Mouse (Mus musculus) heart, postnatal 0 days (tissue): ENCODE measurements around the gene Pdlim7. TPM values are rescaled to one million over a fixed set of nuclear protein-coding genes. Genes with fewer than 3 reads are reported as not detected.

ENCODE experiments used
- ATAC-seq: fragments of 200-750 bp; cut with Nextera tagmentation; 2 replicates; pipeline ENCODE4 v1.8.0; 2017; ENCODE audit warnings: low read depth, moderate number of reproducible peaks, moderate library complexity; ENCODE audit not compliant: insufficient read depth
- DNase-seq: peaks from one replicate; pipeline ENCODE4 v3.0.0-alpha.2; 2016; ENCODE audit warnings: low spot score
- H3K27ac ChIP-seq: fragments of 300-500 bp; sonication (generic); 2 replicates; pipeline ENCODE4 v1.5.1; 2014; ENCODE audit warnings: low read depth, mild to moderate bottlenecking
- H3K27me3 ChIP-seq: fragments of 300-500 bp; sonication (generic); 2 replicates; pipeline ENCODE4 v1.6.1; 2014; ENCODE audit warnings: low read length, mixed read lengths; ENCODE audit not compliant: control insufficient read depth, insufficient read depth
- H3K36me3 ChIP-seq: fragments of 300-500 bp; sonication (generic); replicated peaks from 2 replicates; pipeline ENCODE4 v1.6.1; 2014; ENCODE audit warnings: low read length, mixed read lengths; ENCODE audit not compliant: control insufficient read depth, insufficient read depth
- H3K4me1 ChIP-seq: fragments of 300-500 bp; sonication (generic); 2 replicates; pipeline ENCODE4 v1.6.1; 2014; ENCODE audit warnings: antibody characterized with exemption; ENCODE audit not compliant: control insufficient read depth, insufficient read depth
- H3K4me2 ChIP-seq: fragments of 300-500 bp; sonication (generic); 2 replicates; pipeline ENCODE4 v1.6.1; 2014; ENCODE audit warnings: low read depth, mild to moderate bottlenecking, low read length, moderate library complexity
- H3K4me3 ChIP-seq: fragments of 300-500 bp; sonication (generic); 2 replicates; pipeline ENCODE4 v1.5.1; 2014; ENCODE audit warnings: low read depth, low read length
- H3K9ac ChIP-seq: fragments of 300-500 bp; sonication (generic); replicated peaks from 2 replicates; pipeline ENCODE4 v1.6.1; 2014; ENCODE audit warnings: low read depth, low read length, mixed read lengths
- H3K9me3 ChIP-seq: fragments of 300-500 bp; sonication (generic); replicated peaks from 2 replicates; pipeline ENCODE4 v1.6.1; 2016; ENCODE audit warnings: low read length; ENCODE audit not compliant: control insufficient read depth
- CTCF ChIP-seq: IDR thresholded peaks from 2 replicates; pipeline ENCODE4 v1.5.1; 2016; ENCODE audit warnings: antibody characterized with exemption, control low read depth, low read depth
- EP300 ChIP-seq: IDR thresholded peaks from 2 replicates; pipeline ENCODE4 v1.6.1; 2016; ENCODE audit warnings: antibody characterized with exemption, low read depth
- WGBS: fragments of 180-500 bp; shearing (Covaris S2); extraction: QIAGEN DNeasy Blood & Tissue Kit; methylation state at CpG from one replicate; pipeline ENCODE4 v1.1.7; 2014; 5-methylcytosine and 5-hydroxymethylcytosine counted together
- polyA plus RNA-seq: library from polyadenylated mRNA; unstranded; fragments of >200 nt; fragmentation: Nextera tagmentation; extraction: Ambion mirVana; gene quantifications from 2 replicates; pipeline ENCODE4 v1.2.1, GENCODE M21; 2015
- total RNA-seq: library from RNA; depleted of rRNA; stranded (reverse); fragments of >200 nt; gene quantifications from 2 replicates; pipeline ENCODE4 v1.2.3, GENCODE M21; 2014; ENCODE audit warnings: low replicate concordance

The Pdlim7 gene
- total and polyA plus RNA-seq, 2 experiments from 2014 or later: 186 to 210 TPM

DNA sequence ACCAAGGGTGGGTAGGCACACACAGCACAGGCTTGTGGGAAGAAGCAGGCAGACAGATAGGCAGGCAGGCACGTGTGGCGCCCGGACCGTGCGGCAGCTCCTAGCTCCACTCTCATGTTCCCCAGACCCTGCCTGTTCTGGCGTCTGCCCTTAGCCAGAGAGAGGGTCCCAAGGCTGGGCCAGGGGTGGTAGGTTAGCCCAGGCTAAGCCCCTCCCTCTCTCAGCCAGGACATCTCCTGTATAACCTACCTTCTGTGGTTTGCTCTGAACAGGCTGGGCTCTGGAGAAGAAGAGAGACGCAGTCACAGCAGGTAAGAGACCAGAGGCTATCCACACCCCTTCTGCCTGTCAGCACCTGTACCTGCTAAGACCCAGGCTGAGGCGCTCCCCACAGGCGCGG, 4.9 kb downstream of the Pdlim7 start:
- H3K27me3 ChIP-seq: 0 out of 2 replicates have a peak, but pooled peaks cover 21% of the 10 kb centered on the region
- no peak overlapping the region for H3K4me3 ChIP-seq
- H3K4me1 ChIP-seq: peaks cover 27% of the 10 kb centered on the region
- no peak for DNase-seq
- no peak for ATAC-seq
- TF ChIP-seq CTCF: no peak
- H3K9ac ChIP-seq: no peak overlapping the region
- no peak overlapping the region for H3K27ac ChIP-seq
- H3K9me3 ChIP-seq: no peaks in the 10 kb centered on the region
- peaks cover 69% of the 10 kb centered on the region for H3K36me3 ChIP-seq
- H3K4me2 ChIP-seq: no peak overlapping the region
- 94% methylated on average over 10 of the region's 10 CpGs for WGBS

GRCm38 (mm10) chr13:55507877-55508276, 5.6 kb downstream of the Pdlim7 start:
- DNase-seq: no peak
- no peak for ATAC-seq
- Histone ChIP-seq H3K9ac (no peak overlapping the region), H3K27ac (no peak overlapping the region), H3K36me3 (peaks cover 76% of the 10 kb centered on the region), H3K4me1 (peaks cover 27% of the 10 kb centered on the region), H3K27me3 (0 out of 2 replicates have a peak, but pooled peaks cover 21% of the 10 kb centered on the region), H3K4me2 (no peak overlapping the region), H3K9me3 (no peaks in the 10 kb centered on the region), H3K4me3 (no peak overlapping the region)
- 71% methylated on average over 11 of the region's 11 CpGs for WGBS
- TF ChIP-seq CTCF: no peak
- TF ChIP-seq EP300: no peak

- 80% methylated on average over 10 of the region's 10 CpGs for WGBS
- H3K4me1 ChIP-seq: peaks cover 21% of the 10 kb centered on the region
- H3K9ac ChIP-seq: no peak overlapping the region
- no peak overlapping the region for H3K4me3 ChIP-seq
- TF ChIP-seq EP300: no peak
- no peak for TF ChIP-seq CTCF
- H3K9me3 ChIP-seq: no peaks in the 10 kb centered on the region
- no peak for ATAC-seq
- H3K27ac ChIP-seq: no peak overlapping the region
- peaks cover 84% of the 10 kb centered on the region for H3K36me3 ChIP-seq
- H3K27me3 ChIP-seq: 0 out of 2 replicates have a peak, but pooled peaks cover 21% of the 10 kb centered on the region
- H3K4me2 ChIP-seq: no peak overlapping the region
- no peak for DNase-seq
Measured at GRCm38 (mm10) chr13:55506697-55507096, 6.8 kb downstream of the Pdlim7 start.

GRCm38 (mm10) chr13:55505810-55506209, 7.7 kb downstream of the Pdlim7 start:
- Histone ChIP-seq H3K27ac (no peak overlapping the region), H3K4me2 (no peak overlapping the region), H3K4me1 (peaks cover 12% of the 10 kb centered on the region), H3K36me3 (peaks cover 92% of the 10 kb centered on the region), H3K4me3 (no peak overlapping the region), H3K27me3 (peaks cover 25% of the 10 kb centered on the region; the same call in 1 of the 2 replicates), H3K9me3 (no peaks in the 10 kb centered on the region), H3K9ac (no peak overlapping the region)
- WGBS: 92% methylated on average over 9 of the region's 9 CpGs
- ATAC-seq: no peak
- DNase-seq: no peak
- no peak for TF ChIP-seq EP300
- TF ChIP-seq CTCF: no peak

- H3K4me3 ChIP-seq: no peak overlapping the region
- H3K27ac ChIP-seq: no peak overlapping the region
- no peaks in the 10 kb centered on the region for H3K4me1 ChIP-seq
- no peak for ATAC-seq
- H3K27me3 ChIP-seq: peaks cover 36% of the 10 kb centered on the region; the same call in 1 of the 2 replicates
- TF ChIP-seq CTCF: no peak
- no peak for TF ChIP-seq EP300
- 84% methylated on average over 5 of the region's 5 CpGs for WGBS
- H3K9ac ChIP-seq: no peak overlapping the region
- peaks cover 84% of the 10 kb centered on the region for H3K36me3 ChIP-seq
- no peak for DNase-seq
- H3K4me2 ChIP-seq: no peak overlapping the region
- H3K9me3 ChIP-seq: no peaks in the 10 kb centered on the region
Measured at GRCm38 (mm10) chr13:55504390-55504789, 9.1 kb downstream of the Pdlim7 start.

DNA sequence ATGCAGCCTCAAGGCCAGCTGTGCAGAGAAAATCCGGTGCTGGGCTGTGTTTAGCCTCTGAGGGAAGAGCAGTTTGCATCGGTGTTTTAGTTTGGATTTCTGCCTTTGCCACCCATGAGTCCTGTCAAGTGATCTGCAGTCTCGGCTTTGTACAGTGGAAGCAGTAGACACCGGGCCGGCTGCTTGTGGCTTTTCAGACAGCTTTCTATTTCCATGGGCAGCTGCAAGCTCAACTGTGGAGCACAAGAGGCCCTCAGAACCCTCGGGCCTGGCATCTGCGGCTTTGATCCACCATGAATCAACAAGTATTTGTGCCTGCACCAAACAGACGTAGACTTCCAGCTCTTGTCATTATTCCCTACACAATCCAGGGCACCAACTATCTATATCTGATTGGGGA, 11.1 kb downstream of the Pdlim7 start:
- 82% methylated on average over 8 of the region's 8 CpGs for WGBS
- no peak for TF ChIP-seq CTCF
- TF ChIP-seq EP300: no peak
- Histone ChIP-seq H3K4me1 (no peaks in the 10 kb centered on the region), H3K4me2 (no peak overlapping the region), H3K9me3 (no peaks in the 10 kb centered on the region), H3K27me3 (peaks cover 37% of the 10 kb centered on the region), H3K4me3 (no peak overlapping the region), H3K27ac (no peak overlapping the region), H3K9ac (no peak overlapping the region), H3K36me3 (peaks cover 79% of the 10 kb centered on the region)
- ATAC-seq (no peak), DNase-seq (no peak)
